Mouse (Mus musculus) heart, embryonic 12.5 days (tissue): ENCODE measurements at regions not wholly inside any gene's neighbourhood (a gene's known extent, or its start where the extent isn't known, plus 50 kb on each side); places are given as distances from the start of the nearest gene placed in this dataset.

ENCODE experiments used
- ATAC-seq: fragments of 200-750 bp; cut with Nextera tagmentation; 2 replicates; pipeline ENCODE4 v1.8.0; 2017; ENCODE audit warnings: moderate TSS enrichment, moderate library complexity; ENCODE audit not compliant: insufficient number of reproducible peaks, low FRiP score
- H3K27ac ChIP-seq: fragments of 300-500 bp; sonication (generic); 2 replicates; pipeline ENCODE4 v1.5.1; 2016; ENCODE audit warnings: mild to moderate bottlenecking, moderate library complexity; ENCODE audit not compliant: poor library complexity, severe bottlenecking
- H3K27me3 ChIP-seq: fragments of 300-500 bp; sonication (generic); replicated peaks from 2 replicates; pipeline ENCODE4 v1.6.1; 2016; ENCODE audit warnings: mild to moderate bottlenecking, moderate library complexity
- H3K36me3 ChIP-seq: fragments of 300-500 bp; sonication (generic); 2 replicates; pipeline ENCODE4 v1.6.1; 2016; ENCODE audit warnings: mild to moderate bottlenecking, moderate library complexity
- H3K4me1 ChIP-seq: fragments of 300-500 bp; sonication (generic); replicated peaks from 2 replicates; pipeline ENCODE4 v1.6.1; 2016; ENCODE audit warnings: mild to moderate bottlenecking
- H3K4me2 ChIP-seq: fragments of 300-500 bp; sonication (generic); 2 replicates; pipeline ENCODE4 v1.6.1; 2016; ENCODE audit warnings: mild to moderate bottlenecking, moderate library complexity
- H3K4me3 ChIP-seq: fragments of 300-500 bp; sonication (generic); 2 replicates; pipeline ENCODE4 v1.5.1; 2016; ENCODE audit warnings: mild to moderate bottlenecking
- H3K9ac ChIP-seq: fragments of 300-500 bp; sonication (generic); 2 replicates; pipeline ENCODE4 v1.6.1; 2016; ENCODE audit warnings: mild to moderate bottlenecking, moderate library complexity
- H3K9me3 ChIP-seq: fragments of 300-500 bp; sonication (generic); replicated peaks from 2 replicates; pipeline ENCODE4 v1.6.1; 2016; ENCODE audit warnings: mild to moderate bottlenecking, moderate library complexity
- WGBS: fragments of 180-500 bp; shearing (Covaris S2); methylation state at CpG from one replicate; pipeline ENCODE4 v1.1.7; 2016; 5-methylcytosine and 5-hydroxymethylcytosine counted together

- no peak for ATAC-seq
- Histone ChIP-seq H3K9me3 (no peaks in the 10 kb centered on the region), H3K9ac (no peak overlapping the region), H3K27me3 (no peaks in the 10 kb centered on the region), H3K4me3 (no peak overlapping the region), H3K27ac (no peak overlapping the region), H3K36me3 (no peaks in the 10 kb centered on the region), H3K4me1 (no peaks in the 10 kb centered on the region), H3K4me2 (no peak overlapping the region)
- WGBS, result 43% methylated on average over 2 of the region's 2 CpGs
Measured at GRCm38 (mm10) chr12:45399436-45399835, 324.9 kb upstream of the Stxbp6 start.

GRCm38 (mm10) chr12:45384864-45385263 lies 310.4 kb upstream of the Stxbp6 start:
- no peak overlapping the region for H3K4me2 ChIP-seq
- H3K36me3 ChIP-seq, result no peaks in the 10 kb centered on the region
- peaks cover 10% of the 10 kb centered on the region; the same call in 1 of the 2 replicates for H3K9me3 ChIP-seq
- no peak overlapping the region for H3K9ac ChIP-seq
- H3K27ac ChIP-seq, result no peak overlapping the region
- WGBS, result 50% methylated on average over 3 of the region's 3 CpGs
- no peak for ATAC-seq
- no peaks in the 10 kb centered on the region for H3K4me1 ChIP-seq
- no peak overlapping the region for H3K4me3 ChIP-seq
- H3K27me3 ChIP-seq, result no peaks in the 10 kb centered on the region
